Mouse (Mus musculus) retina, adult 2 months (tissue): Measurements from ENCODE around the gene Krt25.

Experiments
- DNase-seq: peaks from one replicate; pipeline ENCODE4 v3.0.0-alpha.2; 2012; ENCODE audit warnings: low read depth, low spot score

Gene Krt25

DNA sequence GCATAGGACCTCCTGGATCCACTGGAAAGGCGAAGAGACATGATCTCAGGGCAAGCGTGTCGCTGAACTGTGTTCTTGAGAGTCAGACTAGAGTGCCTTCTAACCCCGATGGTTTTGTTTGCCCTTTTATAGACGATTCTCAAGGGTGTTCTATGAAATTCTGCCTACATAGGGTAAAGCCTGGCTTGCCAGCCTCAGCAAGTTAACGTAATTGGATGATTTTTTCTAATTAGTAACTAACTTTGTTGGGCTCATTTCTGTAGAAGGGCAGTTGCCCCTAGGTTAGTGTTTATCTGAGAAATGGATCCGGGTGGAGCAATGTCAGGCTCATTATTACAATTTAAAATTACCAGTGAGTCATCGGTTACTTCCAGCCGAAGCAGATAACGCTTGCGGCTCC, at the start of gene Krt25:
Gene Krt25, minus strand, starts transcription at position 101 of the 400 bp plus-strand sequence.
- no peak for DNase-seq

- no peak for DNase-seq
Observed at GRCm38 (mm10) chr11:99369853-99370451, 47.2 kb upstream of the Krt25 start.

GRCm38 (mm10) chr11:99369229-99369628, 46.5 kb upstream of the Krt25 start:
- no peak for DNase-seq

- no peak for DNase-seq
Observed at GRCm38 (mm10) chr11:99366791-99367190, 44.0 kb upstream of the Krt25 start.

DNA sequence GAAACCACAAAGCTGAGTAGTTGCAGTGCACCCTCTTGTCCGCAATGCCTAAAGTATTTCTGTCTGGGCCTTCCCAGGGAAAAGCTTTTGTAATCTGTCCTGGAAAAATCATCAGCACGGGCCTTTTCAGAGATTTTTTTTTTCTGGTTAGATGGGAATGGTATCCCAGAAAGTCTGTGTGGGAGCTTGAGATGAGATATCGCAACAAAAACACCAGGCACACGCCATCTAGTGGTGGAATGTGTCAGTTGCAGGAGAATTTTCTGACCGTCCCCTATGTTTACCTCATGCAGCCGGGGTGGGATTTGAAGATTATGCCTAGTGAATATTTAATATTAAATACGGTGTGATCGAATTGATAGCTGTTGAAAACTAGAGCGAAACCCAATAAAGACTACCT, 41.7 kb upstream of the Krt25 start:
- DNase-seq = no peak

DNA sequence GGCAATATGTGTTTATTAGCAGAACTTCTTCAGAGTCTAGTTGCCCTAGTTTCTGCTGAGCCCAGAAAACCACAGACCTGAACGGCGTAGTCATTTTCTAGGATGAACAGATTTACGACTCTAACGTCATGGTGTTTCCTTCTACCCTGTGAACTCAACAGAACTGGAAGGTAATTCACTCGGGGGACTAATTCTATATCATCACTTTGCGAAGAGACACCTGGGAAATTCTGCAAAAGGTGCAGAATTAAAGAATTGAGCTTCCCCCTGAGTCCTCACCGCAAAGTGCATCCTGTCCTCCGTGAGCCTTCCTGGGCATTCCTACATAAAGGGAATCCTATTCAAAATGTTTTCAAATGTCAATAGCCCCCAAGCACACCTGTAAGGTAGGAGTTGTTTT, 38.7 kb upstream of the Krt25 start:
- DNase-seq = no peak

DNA sequence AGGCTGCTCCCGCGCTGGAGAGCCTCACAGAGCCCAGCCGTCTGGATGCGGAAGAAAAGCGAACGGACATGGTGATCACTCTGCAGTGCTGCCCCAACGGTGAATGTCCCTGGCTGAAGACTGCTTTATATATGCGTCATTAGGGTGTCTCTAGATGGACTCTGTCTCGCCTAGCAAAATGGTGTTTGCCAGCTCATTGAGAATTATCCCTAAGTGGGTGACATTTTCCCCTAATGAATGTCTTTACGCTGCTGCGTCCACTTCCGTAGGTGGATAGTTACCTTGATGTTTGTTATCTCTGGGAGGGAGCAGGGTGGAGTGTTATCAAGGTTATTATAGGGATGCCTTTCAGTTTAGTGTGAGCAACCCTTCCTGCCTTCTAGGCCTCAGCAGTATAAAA, 28.3 kb upstream of the Krt25 start, which contains the start of gene Krt27:
Gene Krt27, minus strand, starts transcription at position 101 of the 400 bp plus-strand sequence.
- no peak for DNase-seq

GRCm38 (mm10) chr11:99339299-99339847, 16.6 kb upstream of the Krt25 start:
- DNase-seq = no peak

- no peak for DNase-seq
Observed at GRCm38 (mm10) chr11:99337866-99338265, 15.1 kb upstream of the Krt25 start, which contains the start of gene Krt26. Krt26 (minus strand) TSS chr11:99337966.

DNA sequence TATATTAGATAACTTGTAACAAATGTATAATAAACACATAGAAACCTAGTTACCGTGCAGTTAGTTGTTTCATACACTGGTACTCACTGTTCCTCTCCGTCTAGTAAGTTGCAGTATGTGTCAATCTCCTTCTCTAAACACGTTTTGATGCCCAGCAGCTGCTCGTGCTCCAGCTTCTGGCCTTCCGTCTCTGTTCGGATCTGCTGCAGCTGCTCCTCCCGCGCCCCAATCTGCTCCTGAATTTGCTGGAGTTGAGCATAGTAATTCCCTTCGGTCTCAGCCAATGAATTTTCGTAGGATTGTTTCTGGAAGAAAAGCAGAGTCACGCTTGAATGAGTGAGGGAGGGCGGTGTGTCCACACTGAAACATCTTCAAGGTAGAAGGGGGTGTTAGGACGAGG, 10.7 kb upstream of the Krt25 start:
- DNase-seq = no peak

GRCm38 (mm10) chr11:99329655-99330054, 6.9 kb upstream of the Krt25 start:
- no peak for DNase-seq

DNA sequence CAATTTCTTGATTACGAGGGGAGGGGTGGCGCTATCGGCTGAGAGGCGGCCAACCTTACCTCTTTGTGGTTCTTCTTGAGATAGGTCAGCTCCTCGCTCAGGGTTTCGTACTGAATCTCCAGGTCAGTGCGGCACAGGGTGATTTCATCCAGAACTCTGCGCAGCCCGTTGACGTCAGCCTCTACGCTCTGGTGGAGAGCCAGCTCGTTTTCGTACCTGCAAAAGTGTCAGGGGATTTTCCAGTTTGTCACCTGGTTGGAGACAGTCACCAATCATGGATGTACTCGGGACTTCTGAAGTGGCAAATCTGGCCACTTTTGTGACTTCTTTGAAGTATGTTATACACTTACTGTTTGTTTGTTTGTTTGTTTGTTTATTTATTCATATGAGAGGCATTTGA, 1.7 kb downstream of the Krt25 start:
- DNase-seq = no peak

DNA sequence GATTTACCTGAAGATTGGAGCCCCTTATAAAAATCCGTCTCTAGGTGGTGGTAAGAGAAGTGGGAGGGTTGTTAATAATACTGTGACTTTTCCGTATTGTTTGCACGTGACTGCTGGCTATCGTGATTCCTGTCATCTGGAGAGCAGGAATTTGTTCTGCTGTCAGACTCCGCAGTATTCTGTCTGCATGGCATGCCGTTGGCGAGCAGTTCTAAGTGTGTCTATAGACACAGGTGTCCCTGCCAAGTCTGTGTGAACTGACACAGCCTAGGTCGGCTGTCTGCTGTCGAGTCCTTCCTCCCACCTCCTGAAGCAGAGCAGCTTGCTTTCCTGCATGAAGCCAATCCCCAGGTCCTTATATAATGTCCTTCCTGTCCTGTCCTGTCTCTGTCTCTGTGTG, 3.6 kb downstream of the Krt25 start:
- DNase-seq = no peak

- DNase-seq = no peak
Observed at GRCm38 (mm10) chr11:99316543-99316942, 6.2 kb downstream of the Krt25 start.

DNA sequence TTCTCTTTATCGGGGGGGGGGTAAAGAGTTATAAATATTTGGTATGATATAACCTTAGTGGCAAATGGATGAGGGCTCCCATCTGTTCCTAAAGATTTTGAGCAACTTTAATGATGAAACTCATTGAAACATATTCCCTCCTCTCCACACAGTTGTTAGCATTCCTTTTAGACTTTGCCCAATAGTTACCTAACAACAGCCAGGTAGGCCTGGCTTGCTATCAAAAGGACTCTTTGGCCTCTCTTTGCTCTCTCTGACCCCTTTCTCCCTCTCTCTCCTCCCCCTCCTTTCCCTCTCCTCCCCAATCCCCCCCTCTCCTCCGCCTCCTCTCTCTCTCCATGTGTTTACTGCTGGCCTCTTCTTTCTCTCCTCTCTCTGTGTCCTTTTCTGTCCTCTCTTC, 8.2 kb downstream of the Krt25 start:
- DNase-seq = no peak

- DNase-seq = peak; percentile 15
Observed at GRCm38 (mm10) chr11:99310882-99311281, 11.9 kb downstream of the Krt25 start.

DNA sequence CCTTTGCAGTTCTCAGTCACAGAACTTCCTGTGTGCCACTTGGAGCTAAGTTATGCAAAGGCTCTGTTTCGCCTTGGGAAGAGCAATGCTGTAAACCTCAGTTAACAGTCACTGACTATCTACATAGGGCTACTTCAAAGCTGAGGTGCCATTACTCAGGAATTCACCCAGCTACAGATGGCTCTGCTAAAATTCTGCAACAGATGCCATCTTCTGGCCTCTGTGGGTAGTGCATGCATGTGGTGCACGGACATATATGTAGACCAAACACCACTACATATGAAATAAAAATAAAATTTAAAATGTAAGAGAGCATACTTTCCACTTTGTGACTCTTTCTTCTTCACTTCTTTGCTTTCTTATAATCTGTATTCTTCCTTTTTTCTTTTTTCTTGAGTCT, 15.2 kb downstream of the Krt25 start:
- DNase-seq = peak; percentile 33

DNA sequence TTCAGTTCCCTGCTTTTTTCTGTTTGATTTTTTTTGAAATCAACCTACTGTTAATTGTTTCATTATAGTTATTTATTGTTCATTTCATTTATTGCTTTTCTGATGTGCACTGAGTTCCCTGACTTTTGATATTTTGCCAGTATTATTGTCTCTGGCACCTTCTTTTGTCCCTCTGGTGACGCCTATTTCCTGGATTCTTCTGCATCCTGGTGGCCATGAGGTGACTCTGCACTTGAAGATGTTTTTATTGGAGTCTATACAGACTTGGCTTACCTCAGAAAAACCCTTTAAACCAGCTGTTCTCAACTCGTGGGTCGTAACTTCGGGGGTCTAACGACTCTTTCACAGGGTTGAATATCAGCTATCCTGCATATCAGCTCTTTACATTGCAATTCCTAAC, 27.7 kb downstream of the Krt25 start:
- DNase-seq = no peak

DNA sequence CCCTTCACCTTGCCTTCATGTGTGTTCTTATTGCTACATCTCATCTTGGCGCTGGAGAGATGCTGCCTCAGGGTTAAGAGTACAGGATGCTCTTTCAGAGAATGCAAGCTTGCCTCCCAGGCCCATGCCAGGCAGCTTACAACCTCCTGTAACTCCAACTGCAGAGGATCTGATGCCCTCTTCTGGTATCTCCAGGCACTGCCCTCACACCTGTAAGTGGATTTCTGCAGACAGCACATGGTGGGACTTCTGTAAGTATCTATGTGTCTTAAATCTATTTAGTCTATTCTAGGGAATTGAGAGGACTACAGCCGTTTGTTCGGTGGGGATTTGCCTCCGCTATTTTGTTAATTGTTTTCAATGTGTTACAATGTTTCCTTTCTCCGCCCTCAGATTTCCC, 29.9 kb downstream of the Krt25 start:
- no peak for DNase-seq

DNA sequence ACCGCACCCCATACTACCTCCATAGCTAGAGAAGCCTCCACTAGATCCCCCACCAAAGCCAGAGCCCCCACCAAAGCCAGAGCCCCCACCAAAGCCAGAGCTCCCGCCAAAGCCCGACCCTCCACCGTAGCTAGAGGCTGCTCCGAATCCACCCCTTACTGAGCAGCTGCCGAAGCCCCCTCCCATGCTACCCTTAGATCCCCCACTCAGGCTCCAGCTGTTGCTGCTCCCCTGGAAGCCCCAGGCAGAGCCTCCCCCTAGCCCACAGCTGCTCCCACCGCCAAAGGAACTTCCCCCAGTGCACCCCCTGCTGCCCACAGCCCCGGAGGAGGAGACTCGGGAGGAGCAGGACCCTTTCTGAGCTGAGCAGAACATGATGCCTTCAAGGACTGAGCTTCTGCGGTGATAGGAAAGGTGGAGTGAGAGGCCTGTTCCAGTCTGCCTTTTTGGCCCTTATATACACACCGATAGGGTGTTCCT, 37.9 kb downstream of the Krt25 start, which contains the start of gene Krt24:
Gene Krt24, minus strand, starts transcription at position 430 of the 480 bp plus-strand sequence.
- no peak for DNase-seq

DNA sequence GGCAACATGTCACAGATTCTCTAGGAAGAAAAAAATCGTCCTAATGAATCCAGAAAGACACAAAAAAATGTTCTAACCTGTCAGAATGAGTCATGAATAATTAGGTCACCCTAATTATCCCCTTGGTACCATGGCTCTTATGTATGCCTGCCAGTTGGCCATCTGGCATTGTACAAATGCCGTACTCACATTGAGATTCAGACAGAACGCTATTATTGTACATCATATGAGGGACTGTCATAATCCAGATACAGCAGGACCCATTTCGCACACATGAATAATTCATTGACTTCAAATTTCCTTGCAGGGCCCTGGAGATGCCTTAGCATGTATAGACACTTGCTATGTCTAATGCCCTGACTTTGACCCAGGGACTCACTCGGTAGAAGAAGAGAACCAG, 38.7 kb downstream of the Krt25 start:
- no peak for DNase-seq

DNA sequence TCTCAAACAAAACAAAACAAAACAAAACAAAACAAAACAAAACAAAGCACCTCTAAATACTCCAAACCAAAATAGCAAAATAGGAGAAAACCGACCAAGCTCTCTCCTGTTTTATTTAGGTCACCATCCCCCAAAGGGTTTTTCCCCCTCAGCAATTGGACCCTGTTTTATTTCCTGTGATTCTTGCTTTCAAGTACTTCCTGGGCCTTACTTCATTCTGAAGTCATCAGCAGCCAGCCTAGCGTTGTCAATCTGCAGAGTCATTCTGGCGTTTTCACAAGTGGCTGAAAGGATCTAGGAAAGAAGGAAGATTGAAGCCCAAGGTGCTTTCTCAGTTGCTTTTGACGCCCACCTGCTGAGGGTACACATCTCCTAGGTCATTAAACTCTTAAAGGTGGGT, 39.4 kb downstream of the Krt25 start:
- no peak for DNase-seq

GRCm38 (mm10) chr11:99281116-99281515, 41.6 kb downstream of the Krt25 start:
- no peak for DNase-seq
